Mouse (Mus musculus) kidney, postnatal 0 days (tissue): ENCODE results near the gene Amotl2. TPM values are rescaled to one million over a fixed set of nuclear protein-coding genes. Genes with fewer than 3 reads are reported as not detected.

Experiments
- ATAC-seq: fragments of 200-750 bp; cut with Nextera tagmentation; replicated peaks from 2 replicates; pipeline ENCODE4 v1.8.0; 2017; ENCODE audit warnings: low read depth, moderate number of reproducible peaks, moderate TSS enrichment, moderate library complexity; ENCODE audit not compliant: low FRiP score
- DNase-seq: peaks from one replicate; pipeline ENCODE4 v3.0.0-alpha.2; 2016; ENCODE audit warnings: low spot score
- H3K27ac ChIP-seq: fragments of 300-500 bp; sonication (generic); 2 replicates; pipeline ENCODE4 v1.5.1; 2014; ENCODE audit warnings: mild to moderate bottlenecking
- H3K27me3 ChIP-seq: fragments of 300-500 bp; sonication (generic); 2 replicates; pipeline ENCODE4 v1.6.1; 2014; ENCODE audit warnings: low read length, mixed read lengths; ENCODE audit not compliant: insufficient read depth
- H3K36me3 ChIP-seq: fragments of 300-500 bp; sonication (generic); 2 replicates; pipeline ENCODE4 v1.6.1; 2014; ENCODE audit warnings: low read length, mixed read lengths; ENCODE audit not compliant: insufficient read depth
- H3K4me1 ChIP-seq: fragments of 300-500 bp; sonication (generic); replicated peaks from 2 replicates; pipeline ENCODE4 v1.6.1; 2014; ENCODE audit warnings: antibody characterized with exemption, low read length, mixed read lengths; ENCODE audit not compliant: insufficient read depth
- H3K4me2 ChIP-seq: fragments of 300-500 bp; sonication (generic); 2 replicates; pipeline ENCODE4 v1.6.1; 2014; ENCODE audit warnings: mild to moderate bottlenecking, low read length, moderate library complexity, mixed read lengths
- H3K4me3 ChIP-seq: fragments of 300-500 bp; sonication (generic); replicated peaks from 2 replicates; pipeline ENCODE4 v1.5.1; 2014; ENCODE audit warnings: low read depth, low read length
- H3K9ac ChIP-seq: fragments of 300-500 bp; sonication (generic); 2 replicates; pipeline ENCODE4 v1.6.1; 2014; ENCODE audit warnings: low read depth, low read length
- H3K9me3 ChIP-seq: fragments of 300-500 bp; sonication (generic); replicated peaks from 2 replicates; pipeline ENCODE4 v1.6.1; 2016; ENCODE audit warnings: low read length, inconsistent platforms, mixed read lengths
- CTCF ChIP-seq: IDR thresholded peaks from 2 replicates; pipeline ENCODE4 v1.5.1; 2016; ENCODE audit warnings: antibody characterized with exemption, low read depth, mild to moderate bottlenecking, moderate library complexity
- WGBS: fragments of 180-500 bp; shearing (Covaris S2); extraction: QIAGEN DNeasy Blood & Tissue Kit; methylation state at CpG from one replicate; pipeline ENCODE4 v1.1.7; 2014; 5-methylcytosine and 5-hydroxymethylcytosine counted together
- polyA plus RNA-seq: library from polyadenylated mRNA; unstranded; fragments of >200 nt; fragmentation: Nextera tagmentation; extraction: Ambion mirVana; gene quantifications from 2 replicates; pipeline ENCODE4 v1.2.1, GENCODE M21; 2015

Gene Amotl2
- 40.8 and 44.3 TPM in 2 replicates for polyA plus RNA-seq

DNA sequence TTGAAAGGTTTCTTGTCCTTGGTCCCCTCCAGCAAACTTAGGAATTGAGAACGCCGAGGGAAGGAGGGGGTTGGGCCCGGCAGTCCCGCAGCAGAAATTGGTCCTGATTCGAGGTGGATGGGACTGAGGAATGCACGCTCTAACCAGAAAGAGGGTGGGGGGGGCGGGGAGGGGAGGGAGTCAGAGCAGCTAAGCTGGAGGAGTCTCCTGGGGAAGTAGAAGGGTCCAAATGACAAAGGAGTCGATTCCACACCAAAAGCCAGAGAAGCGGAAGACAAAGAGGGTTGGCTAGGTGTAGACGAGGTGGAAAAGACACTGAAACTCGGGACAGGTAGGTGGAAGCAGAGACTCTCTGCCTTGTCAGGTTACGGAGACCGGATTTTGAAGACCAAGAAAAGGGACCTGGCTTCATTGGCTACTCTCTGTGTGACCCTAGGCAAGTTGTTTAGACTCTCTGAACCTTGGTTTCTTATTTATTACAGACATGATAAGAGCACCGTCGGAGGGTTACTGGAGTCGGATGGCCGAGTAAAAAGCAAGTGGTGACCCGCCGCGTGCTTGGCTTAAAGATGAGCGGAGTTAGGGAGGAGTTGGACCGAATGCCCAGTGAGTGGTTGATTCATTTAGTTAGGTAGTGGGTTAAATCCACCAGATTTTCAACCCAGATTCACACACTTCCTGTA lies at the start of gene Amotl2:
TSS of gene Amotl2 (plus strand) at position 192 of the 683 bp plus-strand sequence.
- H3K4me1 ChIP-seq: peaks cover 38% of the 10 kb centered on the region
- H3K27me3 ChIP-seq: no peaks in the 10 kb centered on the region
- H3K27ac ChIP-seq: peak within 1 kb of the TSS; percentile 99
- H3K4me2 ChIP-seq: peak within 1 kb of the TSS; percentile 88
- no peak for TF ChIP-seq CTCF
- DNase-seq: no peak
- peak within 1 kb of the TSS; percentile 96 for H3K4me3 ChIP-seq
- H3K36me3 ChIP-seq: peaks cover 15% of the 10 kb centered on the region; the same call in 1 of the 2 replicates
- ATAC-seq: no peak
- WGBS: 9% methylated on average over 22 of the region's 22 CpGs
- no peaks in the 10 kb centered on the region for H3K9me3 ChIP-seq
- H3K9ac ChIP-seq: peak within 1 kb of the TSS; percentile 98

GRCm38 (mm10) chr9:102668115-102668514 lies 48.4 kb upstream of the Amotl2 start:
- no peak overlapping the region for H3K9ac ChIP-seq
- no peak overlapping the region for H3K27ac ChIP-seq
- no peak overlapping the region for H3K4me3 ChIP-seq
- H3K27me3 ChIP-seq: no peaks in the 10 kb centered on the region
- no peak for TF ChIP-seq CTCF
- DNase-seq (no peak), ATAC-seq (no peak)
- no peak overlapping the region for H3K4me2 ChIP-seq
- H3K4me1 ChIP-seq: no peaks in the 10 kb centered on the region
- H3K36me3 ChIP-seq: no peaks in the 10 kb centered on the region
- H3K9me3 ChIP-seq: no peaks in the 10 kb centered on the region
- WGBS: 20% methylated on average over 6 of the region's 6 CpGs

DNA sequence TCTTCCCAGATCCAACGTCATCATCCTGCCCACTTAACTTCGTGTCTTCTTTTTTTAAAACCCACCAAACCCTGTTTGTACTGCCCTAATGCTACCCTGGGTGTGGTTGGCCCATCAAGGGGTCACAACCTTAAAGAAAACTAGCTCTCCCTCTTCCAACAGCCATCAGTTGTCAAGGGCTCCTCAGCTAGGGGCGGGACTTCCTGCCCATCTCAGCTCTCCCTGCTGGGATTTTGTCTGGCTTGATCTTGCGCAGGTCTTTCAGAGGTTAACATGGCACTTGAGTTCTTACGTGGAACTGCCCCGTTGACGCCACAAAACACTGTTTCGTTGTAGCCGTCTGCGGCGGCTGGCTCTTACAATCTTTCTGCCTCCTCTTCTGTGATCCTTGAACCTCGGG lies 47.6 kb upstream of the Amotl2 start:
- no peak for TF ChIP-seq CTCF
- no peak for DNase-seq
- no peaks in the 10 kb centered on the region for H3K4me1 ChIP-seq
- no peak for ATAC-seq
- H3K27me3 ChIP-seq: no peaks in the 10 kb centered on the region
- 85% methylated on average over 12 of the region's 12 CpGs for WGBS
- H3K9ac ChIP-seq: no peak overlapping the region
- no peak overlapping the region for H3K4me2 ChIP-seq
- H3K36me3 ChIP-seq: no peaks in the 10 kb centered on the region
- H3K4me3 ChIP-seq: no peak overlapping the region
- H3K27ac ChIP-seq: no peak overlapping the region
- H3K9me3 ChIP-seq: no peaks in the 10 kb centered on the region

DNA sequence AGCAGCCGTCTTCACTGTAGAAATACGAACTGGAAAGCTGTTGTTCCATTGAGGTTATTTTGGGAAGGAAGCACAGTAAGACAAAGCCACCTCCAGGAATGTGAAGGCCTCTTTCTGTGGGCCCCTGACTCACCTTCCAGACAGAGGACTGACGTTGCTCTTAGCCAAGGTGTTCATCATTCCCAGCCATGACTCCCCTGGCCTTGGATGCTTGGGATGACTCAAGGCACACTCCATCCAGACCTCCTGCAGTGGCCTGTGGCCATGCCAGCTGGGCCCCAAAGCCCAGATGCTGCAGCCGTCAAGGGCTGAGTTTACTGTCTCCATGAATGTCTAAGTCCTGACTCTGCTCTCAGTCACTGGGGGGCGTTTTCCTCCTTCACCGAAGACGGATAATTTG lies 43.1 kb upstream of the Amotl2 start:
- Histone ChIP-seq H3K4me3 (no peak overlapping the region), H3K27me3 (no peaks in the 10 kb centered on the region), H3K9me3 (no peaks in the 10 kb centered on the region), H3K27ac (no peak overlapping the region), H3K36me3 (no peaks in the 10 kb centered on the region), H3K4me2 (no peak overlapping the region), H3K9ac (no peak overlapping the region), H3K4me1 (no peaks in the 10 kb centered on the region)
- no peak for ATAC-seq
- TF ChIP-seq CTCF: no peak
- no peak for DNase-seq
- WGBS: 60% methylated on average over 7 of the region's 7 CpGs

- no peak for ATAC-seq
- H3K27me3 ChIP-seq: no peaks in the 10 kb centered on the region
These were observed 40.5 kb upstream of the Amotl2 start for GRCm38 (mm10) chr9:102675922-102676321.

DNA sequence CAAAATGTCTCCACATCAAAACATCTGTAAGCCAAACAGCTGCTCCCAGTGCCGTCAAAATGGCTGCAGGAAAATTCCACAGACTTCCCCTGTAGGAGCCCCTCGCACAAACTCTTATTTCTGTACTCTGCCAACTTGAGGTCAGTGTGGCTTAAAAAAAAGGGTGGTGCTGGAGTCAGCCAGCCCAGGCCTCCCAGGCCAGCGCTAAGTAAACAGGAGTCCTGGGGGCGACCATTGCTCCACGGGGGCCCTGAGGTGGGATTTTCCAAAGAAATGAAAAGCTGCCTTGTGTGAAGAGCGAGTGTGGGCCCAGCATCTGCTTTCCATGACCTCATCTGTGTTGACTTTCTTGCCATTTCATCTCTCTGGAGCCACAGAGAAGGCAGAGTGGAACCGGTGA lies 35.0 kb upstream of the Amotl2 start:
- Histone ChIP-seq H3K4me2 (no peak overlapping the region), H3K4me1 (no peaks in the 10 kb centered on the region), H3K27me3 (no peaks in the 10 kb centered on the region), H3K36me3 (no peaks in the 10 kb centered on the region), H3K4me3 (no peak overlapping the region), H3K9me3 (no peaks in the 10 kb centered on the region), H3K27ac (no peak overlapping the region), H3K9ac (no peak overlapping the region)
- WGBS: 45% methylated on average over 7 of the region's 7 CpGs
- no peak for TF ChIP-seq CTCF
- ATAC-seq: no peak
- DNase-seq: no peak

More at GRCm38 (mm10) chr9:102675922-102676321, 40.5 kb upstream of the Amotl2 start:
- WGBS: 79% methylated on average over 5 of the region's 5 CpGs
- no peak overlapping the region for H3K9ac ChIP-seq
- no peaks in the 10 kb centered on the region for H3K9me3 ChIP-seq
- no peak overlapping the region for H3K4me2 ChIP-seq
- H3K36me3 ChIP-seq: no peaks in the 10 kb centered on the region
- no peak for DNase-seq
- no peak overlapping the region for H3K27ac ChIP-seq
- TF ChIP-seq CTCF: no peak
- no peaks in the 10 kb centered on the region for H3K4me1 ChIP-seq
- no peak overlapping the region for H3K4me3 ChIP-seq

DNA sequence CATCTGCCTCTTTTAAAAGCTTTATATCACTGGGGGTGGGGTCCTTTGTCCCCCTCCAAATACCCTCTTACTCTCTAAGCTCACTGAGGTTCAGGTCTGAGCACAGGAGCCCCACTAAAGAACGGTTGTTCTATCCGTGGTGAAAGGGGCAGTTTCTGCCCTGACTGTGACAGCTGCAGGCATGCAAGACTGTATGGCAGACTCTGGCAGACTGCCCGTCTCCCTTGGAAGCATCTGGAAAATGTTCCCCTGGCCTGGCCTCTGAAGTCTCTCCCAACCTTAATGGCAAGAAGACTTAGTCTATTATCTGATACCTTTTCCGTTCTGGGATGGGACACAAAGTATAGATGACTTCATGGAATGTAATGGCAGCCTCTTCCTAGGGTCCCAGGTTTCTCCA lies 28.5 kb upstream of the Amotl2 start:
- WGBS: 35% methylated on average over 4 of the region's 4 CpGs
- no peak overlapping the region for H3K4me2 ChIP-seq
- no peak overlapping the region for H3K27ac ChIP-seq
- DNase-seq: no peak
- H3K4me1 ChIP-seq: 0 out of 2 replicates have a peak, but pooled peaks cover 3% of the 10 kb centered on the region
- ATAC-seq: no peak
- no peak overlapping the region for H3K9ac ChIP-seq
- TF ChIP-seq CTCF: no peak
- H3K9me3 ChIP-seq: no peaks in the 10 kb centered on the region
- H3K27me3 ChIP-seq: no peaks in the 10 kb centered on the region
- no peak overlapping the region for H3K4me3 ChIP-seq
- no peaks in the 10 kb centered on the region for H3K36me3 ChIP-seq
